Mouse (Mus musculus): ENCODE data around the gene Ildr1.

- no peak for TF ChIP-seq POLR2A (IDR thresholded peaks at IDR 0.05; ENCODE audit: insufficient read length, low read depth)
- no peak for TF ChIP-seq CEBPB (IDR thresholded peaks at IDR 0.05; ENCODE audit: insufficient read depth, poor library complexity, severe bottlenecking)
- TF ChIP-seq TCF12 (IDR thresholded peaks at IDR 0.05; ENCODE audit: insufficient read depth, poor library complexity, severe bottlenecking): no peak
- TF ChIP-seq E2F4 (IDR thresholded peaks at IDR 0.05; ENCODE audit: insufficient read depth): no peak
- TF ChIP-seq MAX (IDR thresholded peaks at IDR 0.05; ENCODE audit: low read depth): no peak
- no peak for TF ChIP-seq POLR2AphosphoS2 (IDR thresholded peaks at IDR 0.05; ENCODE audit: insufficient read length, low read depth)
- no peak for TF ChIP-seq USF1 (IDR thresholded peaks at IDR 0.05; ENCODE audit: low read depth)
- no peak for TF ChIP-seq MYOD1 (IDR thresholded peaks at IDR 0.05; ENCODE audit: control insufficient read depth in 1 of 3, insufficient read length in 2 of 3, low read depth in 2 of 3)
- TF ChIP-seq MYOG (IDR thresholded peaks at IDR 0.05; ENCODE audit: control insufficient read depth in 1 of 3, insufficient read depth in 1 of 3, insufficient read length in 2 of 3, low read depth in 2 of 3): no peak
- TF ChIP-seq SRF (IDR thresholded peaks at IDR 0.05; ENCODE audit: control insufficient read depth, insufficient read length, low read depth): no peak
These were observed 48.7 kb upstream of the Ildr1 start for GRCm38 (mm10) chr16:36645124-36645523.

All from myocyte (in vitro differentiated cells).